Mouse (Mus musculus) frontal cortex, postnatal 14 days (tissue): ENCODE results near the gene Lancl2.

ENCODE experiments used
- DNase-seq, 2 experiments: peaks; one replicate each; pipeline ENCODE4 v3.0.0; 2022; ENCODE audit warnings: low spot score in 2 of 2

The Lancl2 gene

DNA sequence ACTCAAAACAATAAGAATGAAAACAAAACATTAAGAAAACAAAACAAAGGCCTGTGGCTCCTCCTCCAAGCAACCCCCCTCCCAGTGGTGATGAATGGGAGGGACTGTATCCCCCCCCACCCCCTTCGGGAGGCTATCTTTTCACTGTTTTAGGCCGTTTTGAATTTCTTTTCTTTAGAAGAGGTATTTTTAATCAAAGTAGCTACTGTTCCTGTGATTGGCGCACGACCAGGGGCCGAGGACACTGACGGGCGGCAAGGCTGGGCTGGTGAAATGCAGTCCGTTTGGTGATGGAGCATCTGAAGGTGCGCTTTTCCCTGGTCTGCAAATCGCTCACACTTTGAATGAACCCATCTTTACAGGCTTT, at the start of gene Lancl2:
Lancl2 (plus strand) TSS at position 165 of the 367 bp plus-strand sequence.
- peak; percentile 22 to 45 for DNase-seq

DNA sequence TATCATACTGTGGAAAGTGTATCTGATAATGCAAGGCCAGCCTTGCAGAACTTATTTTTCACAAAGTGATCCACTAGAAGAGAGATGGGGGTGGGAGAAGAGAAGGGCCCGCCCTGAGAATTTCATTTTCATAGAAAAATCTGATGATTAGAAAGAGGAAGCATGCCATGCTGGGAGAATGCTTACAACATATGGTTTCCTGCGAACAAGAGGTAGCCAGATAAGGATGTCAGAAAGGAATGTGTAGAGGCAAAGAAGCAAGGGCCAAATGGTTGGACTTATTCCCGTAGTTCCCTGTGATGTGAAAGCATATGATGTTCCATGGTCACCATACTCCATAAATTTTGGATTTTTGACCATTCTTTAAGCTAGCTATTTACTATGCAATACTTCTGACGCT, 41.0 kb upstream of the Lancl2 start:
- DNase-seq, result no peak

GRCm38 (mm10) chr6:57684156-57684555, 18.2 kb upstream of the Lancl2 start:
- no peak for DNase-seq

GRCm38 (mm10) chr6:57691467-57692261, 10.7 kb upstream of the Lancl2 start, which contains the start of gene Pyurf:
Gene Pyurf, minus strand, starts transcription at chr6:57692078.
- DNase-seq, result peak; percentile 77 to 79

DNA sequence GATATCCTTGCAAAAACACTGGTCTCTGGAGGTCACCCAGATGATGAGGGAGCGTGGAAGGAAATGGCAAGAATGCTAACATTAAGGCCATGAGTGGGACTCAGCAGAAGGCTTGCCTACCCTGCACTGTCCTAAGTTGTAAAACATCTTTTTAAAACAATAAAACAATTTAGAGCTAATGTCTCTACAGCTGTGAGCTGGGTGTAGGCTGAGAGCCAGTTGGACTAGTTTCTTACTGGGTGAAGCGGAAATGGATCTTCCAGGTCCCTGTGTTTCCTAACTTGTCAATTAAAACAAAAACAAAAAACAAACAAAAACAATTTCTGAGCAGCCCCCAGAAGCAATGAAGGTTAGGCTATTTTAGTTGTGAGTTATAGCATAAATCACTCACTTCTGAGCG, 9.2 kb upstream of the Lancl2 start:
- DNase-seq, result no peak

DNA sequence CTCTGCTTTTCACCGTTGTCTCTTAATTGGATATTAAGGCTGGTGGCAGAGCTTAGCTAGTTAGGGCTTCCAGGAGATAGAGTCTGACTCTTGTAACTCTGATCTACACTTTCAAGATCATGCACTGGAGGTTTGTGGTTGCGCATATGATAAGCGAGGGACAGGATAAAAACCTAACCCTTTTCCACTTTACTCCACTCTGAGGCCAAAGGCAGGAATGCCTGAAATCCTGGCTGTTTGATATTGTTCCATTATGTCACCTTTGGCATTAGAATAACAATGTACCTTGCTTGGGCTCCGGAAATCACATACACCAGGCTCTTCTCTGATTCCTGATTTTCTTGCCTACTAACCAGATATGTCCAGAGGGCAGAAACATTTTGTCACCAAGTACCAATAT, 654 bp upstream of the Lancl2 start:
- DNase-seq, result no peak

DNA sequence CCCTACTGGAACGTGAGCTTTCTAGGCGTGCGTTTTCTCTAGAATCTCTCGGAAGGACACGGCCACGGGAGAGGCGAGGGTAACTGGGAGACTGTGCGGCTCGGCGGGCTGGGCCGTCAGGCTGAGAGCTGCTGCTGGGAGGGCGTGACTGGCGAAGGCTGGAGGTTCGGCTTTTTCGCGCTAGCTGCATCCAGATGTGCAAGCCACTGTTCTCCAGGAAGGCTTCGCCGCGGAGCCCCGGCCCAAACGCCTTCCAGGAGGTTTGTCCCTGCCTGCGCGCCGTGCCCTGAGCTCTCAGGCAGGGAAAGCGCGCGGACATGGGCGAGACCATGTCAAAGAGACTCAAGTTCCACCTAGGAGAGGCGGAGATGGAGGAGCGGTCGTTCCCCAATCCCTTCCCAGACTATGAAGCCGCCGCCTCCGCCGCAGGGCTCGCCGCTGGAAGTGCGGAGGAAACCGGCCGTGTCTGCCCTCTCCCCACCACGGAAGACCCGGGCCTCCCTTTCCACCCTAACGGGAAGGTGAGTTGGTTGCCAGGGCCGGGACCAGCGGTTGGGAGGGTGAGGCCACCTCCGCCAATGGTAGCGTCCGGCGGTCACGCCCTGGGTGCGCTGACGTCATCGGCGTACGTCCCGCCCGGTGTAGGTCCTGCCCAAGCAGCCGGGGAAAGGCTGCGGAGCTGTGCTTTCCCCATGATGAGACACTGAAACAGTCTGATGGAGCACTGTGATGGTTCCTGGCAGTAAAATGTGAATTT, 581 bp downstream of the Lancl2 start:
- DNase-seq, result peak; percentile 90 to 93

- no peak for DNase-seq
Observed at GRCm38 (mm10) chr6:57703703-57704102, 1.4 kb downstream of the Lancl2 start.

- no peak for DNase-seq
Observed at GRCm38 (mm10) chr6:57706721-57707120, 4.4 kb downstream of the Lancl2 start.

DNA sequence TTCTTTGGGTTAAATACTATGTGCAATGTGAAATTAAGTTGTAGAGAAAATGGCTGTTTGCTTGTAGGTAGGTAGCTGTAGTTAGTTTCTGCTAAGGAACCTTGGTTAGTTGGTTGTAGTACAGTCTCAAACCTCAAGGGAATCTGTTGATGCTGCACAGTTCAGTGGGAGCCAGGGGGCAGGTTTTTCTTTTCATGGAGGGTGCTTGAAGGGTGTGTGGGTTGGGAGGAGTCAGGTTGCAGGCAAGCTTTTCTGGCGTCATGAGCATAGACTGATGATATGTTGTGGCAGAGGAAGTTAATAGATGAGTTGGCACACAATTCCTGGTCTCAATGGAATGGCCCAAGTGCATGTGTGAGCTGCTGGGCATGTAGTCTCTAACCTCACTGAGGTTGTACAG, 9.4 kb downstream of the Lancl2 start:
- DNase-seq, result no peak

- no peak for DNase-seq
Observed at GRCm38 (mm10) chr6:57721347-57721746, 19.0 kb downstream of the Lancl2 start.

GRCm38 (mm10) chr6:57742749-57743148, 40.4 kb downstream of the Lancl2 start:
- DNase-seq, result no peak

GRCm38 (mm10) chr6:57743333-57743732, 41.0 kb downstream of the Lancl2 start:
- no peak for DNase-seq

- DNase-seq, result no peak
Observed at GRCm38 (mm10) chr6:57744123-57744522, 41.8 kb downstream of the Lancl2 start.

DNA sequence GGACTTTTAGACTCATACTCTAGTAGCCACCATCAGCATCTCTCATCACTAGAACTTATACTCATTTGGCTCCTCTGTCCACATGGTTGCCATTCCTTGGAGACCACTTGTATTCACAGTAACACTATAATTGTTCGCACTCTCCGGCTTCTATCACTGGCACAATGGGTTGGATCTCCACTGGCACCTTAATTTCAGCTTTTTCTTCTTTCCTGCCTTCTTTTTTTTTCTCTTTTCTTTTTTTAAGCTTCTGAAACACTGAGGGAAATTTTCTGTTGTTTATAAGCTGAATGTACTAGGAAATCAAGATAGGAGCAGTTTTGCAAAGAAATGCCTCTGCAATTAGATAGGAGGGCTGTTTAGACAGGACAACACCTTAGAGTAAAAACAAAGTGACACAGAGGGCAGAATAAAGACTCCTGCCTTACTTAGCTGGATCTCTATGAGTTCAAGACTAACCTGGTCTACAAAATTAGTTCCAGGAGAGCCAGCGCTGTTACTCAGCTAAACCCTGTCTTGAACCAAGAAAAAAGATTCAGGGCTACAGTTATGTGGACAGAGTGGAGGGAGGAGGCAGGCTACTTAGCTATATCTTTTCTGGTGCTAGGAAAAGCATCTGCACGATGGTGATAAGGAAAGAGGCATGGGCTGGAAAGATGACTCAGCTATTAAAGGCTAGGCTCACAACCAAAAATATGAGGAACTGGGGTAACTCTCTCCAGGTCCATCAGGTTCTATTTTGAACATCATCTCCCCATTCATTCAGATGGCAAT, 42.8 kb downstream of the Lancl2 start:
- DNase-seq, result no peak

DNA sequence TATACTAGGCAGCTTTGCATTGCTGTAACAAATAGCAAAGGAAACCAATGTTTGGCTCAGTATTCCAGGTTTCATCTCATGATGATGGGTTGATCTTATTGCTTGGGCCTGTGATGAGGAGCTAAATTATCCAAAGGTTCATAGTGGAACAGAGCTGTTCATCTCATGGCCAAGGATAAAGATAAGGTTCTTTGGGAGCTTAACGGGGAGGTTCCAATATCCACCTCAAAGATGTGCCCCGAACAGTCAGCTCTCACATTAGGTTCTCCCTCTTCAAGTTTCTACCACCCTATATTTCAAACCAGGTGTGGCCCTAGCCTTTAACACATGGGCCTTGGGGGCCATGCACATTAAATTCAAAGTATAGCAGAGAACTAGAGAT, 43.4 kb downstream of the Lancl2 start:
- no peak for DNase-seq

DNA sequence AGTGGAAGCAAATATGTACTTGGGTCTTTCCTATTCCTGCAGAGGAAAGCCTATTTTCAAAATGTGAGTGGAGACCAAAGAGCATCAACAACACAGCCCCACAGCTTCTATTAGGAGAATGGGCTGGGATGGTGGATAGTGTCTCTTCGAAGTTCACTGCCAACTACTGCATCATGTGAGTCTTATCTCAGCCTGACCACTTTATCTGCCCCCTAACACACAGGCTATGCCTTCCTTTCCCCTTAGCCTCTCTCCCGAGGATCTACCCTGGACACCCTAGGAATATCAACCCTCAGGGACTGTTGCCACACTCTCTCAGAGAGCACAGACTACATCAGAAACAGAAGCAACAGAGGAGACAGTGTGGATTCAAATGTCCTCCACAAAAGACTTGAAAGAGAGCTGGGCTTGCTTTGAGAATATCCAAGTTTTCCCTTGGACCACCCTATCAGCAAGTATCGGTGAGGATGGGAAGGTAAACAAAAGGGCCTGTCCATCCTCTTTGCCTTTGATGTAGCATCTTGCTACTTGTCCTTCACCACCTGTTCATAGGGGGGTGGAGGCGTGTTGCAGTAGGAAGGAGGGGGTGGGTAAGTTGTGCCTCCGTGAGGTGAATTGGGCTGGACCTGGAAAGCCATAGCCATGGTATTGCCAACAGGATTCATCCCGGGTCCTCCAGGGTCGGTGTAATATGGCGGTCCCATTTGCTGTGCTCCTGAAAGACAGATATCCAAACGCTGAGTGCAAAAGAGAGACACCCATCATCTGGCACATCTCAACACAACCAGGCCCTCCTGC, 51.8 kb downstream of the Lancl2 start:
- DNase-seq, result no peak

- no peak for DNase-seq
Observed at GRCm38 (mm10) chr6:57763054-57763453, 60.7 kb downstream of the Lancl2 start.

DNA sequence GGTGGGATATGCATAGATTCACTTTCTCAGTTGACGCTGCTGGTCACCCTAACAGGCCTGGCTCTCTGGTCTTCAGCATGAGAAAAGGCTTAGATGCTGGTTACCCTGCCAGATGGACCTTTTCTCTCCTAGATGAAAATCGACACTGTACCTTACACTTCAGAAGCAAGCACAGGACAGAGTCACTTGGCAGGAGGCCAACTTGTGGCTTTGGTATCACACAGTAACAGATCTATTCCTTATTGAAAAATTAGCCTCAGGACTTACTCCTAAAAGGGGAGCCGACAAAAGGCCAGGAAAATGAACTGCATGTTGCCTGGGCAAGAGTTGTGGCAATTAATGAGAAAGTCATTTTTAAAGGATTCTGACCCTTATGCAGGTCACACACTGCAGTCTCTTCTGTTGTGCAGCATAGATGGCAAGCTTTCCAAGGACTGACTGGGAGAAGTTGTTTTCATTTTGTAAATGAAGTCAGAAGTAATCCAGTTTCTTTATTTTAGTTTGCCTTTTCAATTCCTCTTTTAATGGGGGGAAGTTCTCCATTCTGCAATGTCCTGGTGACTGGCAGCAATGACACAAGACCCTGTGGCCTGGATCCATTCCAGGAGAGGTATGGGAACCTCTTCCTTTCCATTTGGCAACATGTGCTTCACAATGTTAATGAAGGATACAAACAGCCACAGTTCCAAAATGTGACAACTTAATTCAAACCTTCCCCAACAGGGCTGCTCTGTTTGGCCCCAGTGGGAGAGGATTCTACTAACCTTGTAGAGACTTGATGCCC, 62.9 kb downstream of the Lancl2 start:
- DNase-seq, result no peak

DNA sequence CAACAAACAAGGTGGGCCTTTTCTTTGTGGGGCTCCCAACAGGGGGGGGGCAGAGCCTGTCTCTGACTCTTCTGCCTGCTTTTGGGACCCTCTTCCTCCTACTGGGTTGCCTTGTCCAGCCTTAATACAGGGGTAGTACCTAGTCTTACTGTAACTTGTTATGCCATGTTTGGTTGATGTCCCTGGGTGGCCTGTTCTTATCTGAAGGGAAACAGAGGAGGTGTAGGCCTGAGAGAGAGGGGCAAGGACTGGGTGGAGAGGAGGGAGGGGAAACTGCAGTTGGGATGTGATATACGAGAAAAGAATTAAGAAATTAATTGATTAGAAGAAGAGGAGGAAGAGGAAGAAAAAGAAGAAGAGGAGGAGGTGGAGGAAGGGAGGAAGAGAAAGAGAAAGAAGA, 63.9 kb downstream of the Lancl2 start:
- no peak for DNase-seq
